Mouse (Mus musculus) kidney, adult 18-20 months (tissue): ENCODE results near the gene Ssu72.
"Not testable (repeated sequence)": the region's sequence is repeated elsewhere in the genome, so short reads cannot be mapped to it uniquely, and the experiment has no call there.

ENCODE experiments used
- DNase-seq: peaks from one replicate; pipeline ENCODE4 v3.0.0; 2021

The Ssu72 gene

DNA sequence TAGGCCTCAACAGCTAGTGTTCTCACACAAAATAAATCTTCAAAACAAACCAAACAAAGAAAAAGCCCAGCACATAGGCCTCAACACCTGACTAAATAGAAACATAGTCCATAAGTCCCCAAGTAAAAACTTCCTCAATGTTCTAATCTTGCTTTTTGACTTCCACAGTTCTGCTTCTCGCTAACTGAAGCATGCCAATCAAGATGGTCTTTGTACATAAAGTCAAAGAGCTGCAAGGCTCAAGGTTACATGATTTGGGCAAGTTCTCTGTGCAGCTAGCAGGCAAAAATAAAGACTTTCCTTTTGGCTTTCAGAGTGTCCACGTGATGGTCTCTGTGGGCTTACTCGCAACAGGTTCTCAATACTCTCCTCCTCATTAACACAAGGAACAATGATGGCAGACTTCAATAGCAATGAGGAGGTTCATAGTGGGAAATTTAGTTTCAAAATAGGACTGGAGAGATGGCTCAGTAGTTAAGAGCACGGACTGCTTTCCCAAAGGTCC is 1.1 kb upstream of the Ssu72 start:
- DNase-seq = no peak

DNA sequence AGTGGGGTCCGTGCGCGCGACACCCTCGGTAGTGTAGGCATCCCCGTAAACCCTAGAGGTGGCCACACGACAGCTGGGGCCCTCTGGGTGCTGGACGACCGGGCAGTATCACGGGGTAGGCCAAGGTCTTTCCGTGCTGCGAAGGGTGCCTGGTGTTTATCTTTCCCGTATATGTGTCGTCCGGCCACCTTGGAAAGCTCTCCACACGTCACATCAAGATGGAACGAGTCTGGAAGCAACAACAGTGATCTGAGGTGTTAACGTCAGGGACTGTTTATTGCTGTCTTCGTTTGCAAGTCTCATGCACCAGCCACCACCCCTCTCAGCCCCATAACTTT is 961 bp downstream of the Ssu72 start:
- DNase-seq = no peak

DNA sequence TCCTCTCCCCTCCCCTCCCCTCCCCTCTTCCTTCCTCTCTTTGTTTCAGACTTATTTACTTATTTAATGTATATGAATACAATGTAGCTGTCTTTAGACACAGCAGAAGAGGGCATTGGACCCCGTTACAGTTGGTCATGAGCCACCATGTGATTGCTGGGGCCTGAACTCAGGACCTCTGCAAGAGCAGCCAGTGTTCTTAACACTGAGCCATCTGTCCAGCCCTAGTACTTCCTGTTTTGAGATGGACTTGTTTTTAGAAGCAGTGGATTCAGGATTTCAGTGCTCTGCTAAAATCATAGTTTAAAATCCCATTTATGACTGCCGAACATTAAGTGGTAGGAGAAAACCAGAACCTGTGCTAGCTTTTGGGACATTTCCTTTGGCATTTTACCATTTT is 4.0 kb downstream of the Ssu72 start:
- no peak for DNase-seq

DNA sequence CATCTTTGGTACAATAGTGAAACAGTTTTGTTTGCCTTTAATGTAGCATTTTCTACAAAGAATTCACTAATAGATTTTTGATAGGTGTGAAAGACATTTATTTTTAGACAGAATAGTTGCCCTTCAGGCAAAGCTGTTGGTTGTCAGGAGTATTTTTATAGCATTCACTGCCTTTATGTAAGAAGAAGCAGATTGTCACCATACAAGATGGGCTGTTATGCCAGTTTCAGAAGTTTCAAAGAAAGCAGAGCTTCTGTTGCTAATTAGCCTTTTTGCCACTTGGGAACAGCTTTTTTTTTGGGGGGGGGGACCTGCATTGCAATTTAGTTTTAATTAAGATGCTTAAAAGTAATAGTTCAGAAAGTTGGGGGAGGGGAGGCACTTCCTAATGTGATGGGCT is 4.4 kb downstream of the Ssu72 start:
- no peak for DNase-seq

DNA sequence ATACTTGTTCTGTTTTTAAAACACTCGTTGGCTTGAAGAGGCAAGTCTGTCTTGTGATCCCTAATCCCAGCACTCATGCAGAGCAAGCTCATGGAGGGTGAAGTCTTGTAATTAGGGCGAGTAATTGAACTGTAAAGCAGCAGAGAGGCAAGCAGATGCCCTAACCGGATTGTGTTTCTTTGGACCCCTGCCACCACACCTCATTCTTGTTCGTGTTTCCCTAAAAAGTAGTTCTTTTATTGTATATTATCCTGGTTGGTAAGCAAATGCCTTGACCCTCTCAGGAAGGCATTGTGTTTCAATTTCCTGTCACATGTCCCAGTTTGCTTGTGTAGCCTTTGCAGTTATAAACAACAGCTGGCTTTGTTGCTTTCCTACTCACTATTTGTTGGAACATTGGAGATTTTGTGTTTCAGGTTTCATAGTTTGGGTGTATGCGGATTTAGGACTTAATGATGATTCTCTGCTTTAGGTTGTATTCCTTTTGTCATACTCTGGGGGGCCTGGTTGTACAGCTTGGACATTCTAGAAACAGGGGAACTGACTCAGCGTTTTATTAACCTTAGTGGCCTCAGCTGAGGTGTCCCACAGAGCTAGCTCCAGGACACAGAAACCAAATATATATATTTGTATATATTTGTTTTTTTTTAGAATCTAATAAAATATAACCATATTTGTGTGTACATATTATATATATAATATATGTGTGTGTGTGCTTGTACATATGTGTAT is 6.1 kb downstream of the Ssu72 start:
- DNase-seq = no peak

DNA sequence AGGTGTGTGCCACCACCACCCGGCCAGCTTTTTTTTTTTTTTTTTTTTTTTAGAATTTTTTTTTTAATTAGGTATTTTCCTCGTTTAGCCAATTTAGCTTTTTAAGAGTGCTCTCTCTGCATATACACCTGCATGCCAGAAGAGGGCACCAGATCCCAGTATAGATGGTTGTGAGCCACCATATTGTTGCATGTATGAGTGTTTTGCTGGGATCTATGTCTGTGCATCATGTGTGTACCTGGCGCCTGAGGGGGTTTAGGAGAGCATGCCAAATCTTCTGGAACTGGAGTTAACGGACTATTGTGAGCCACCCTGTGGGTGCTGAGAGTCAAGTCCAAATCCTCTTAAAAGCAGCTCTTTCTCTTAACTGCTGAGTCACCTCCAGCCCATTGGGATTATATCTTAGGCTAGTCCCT is 17.1 kb downstream of the Ssu72 start:
- peak; percentile 48 for DNase-seq

DNA sequence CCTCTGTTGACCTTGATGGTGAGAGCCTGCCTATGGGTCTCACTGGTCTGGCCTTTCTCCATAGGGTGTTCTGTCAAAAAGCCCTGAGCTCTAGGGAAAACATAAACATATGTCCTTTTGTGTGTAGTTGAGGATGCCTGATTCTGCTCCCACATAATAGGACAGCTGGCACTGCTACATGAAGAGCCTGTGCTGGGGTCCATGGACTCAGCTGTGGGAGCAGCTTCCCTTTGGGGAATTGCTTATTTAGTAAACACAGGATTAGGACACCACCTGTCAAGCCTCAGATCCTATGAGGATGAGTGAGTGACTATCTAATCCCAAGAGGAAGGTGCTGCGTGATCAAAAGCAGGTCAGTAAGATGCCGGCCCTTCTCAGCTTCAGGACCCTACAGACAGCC is 23.4 kb downstream of the Ssu72 start:
- no peak for DNase-seq

DNA sequence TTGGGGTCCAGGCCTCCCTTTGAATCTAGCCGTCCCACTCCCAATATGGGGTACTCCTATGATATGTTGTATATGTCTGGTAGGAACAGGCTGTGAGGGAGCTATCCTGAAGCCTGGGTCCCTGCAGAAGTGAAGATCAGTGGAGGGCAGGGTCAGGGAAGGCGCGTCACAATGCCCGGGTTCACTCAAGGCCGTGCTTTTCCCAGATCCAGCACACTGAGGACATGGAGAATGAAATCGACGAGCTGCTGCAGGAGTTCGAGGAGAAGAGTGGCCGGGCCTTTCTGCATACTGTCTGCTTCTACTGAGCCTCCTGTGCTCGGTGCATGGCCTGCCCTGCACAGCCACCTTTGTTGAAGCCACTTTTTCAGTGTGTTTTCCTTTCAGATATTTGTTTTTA is 28.7 kb downstream of the Ssu72 start:
- DNase-seq = no peak

DNA sequence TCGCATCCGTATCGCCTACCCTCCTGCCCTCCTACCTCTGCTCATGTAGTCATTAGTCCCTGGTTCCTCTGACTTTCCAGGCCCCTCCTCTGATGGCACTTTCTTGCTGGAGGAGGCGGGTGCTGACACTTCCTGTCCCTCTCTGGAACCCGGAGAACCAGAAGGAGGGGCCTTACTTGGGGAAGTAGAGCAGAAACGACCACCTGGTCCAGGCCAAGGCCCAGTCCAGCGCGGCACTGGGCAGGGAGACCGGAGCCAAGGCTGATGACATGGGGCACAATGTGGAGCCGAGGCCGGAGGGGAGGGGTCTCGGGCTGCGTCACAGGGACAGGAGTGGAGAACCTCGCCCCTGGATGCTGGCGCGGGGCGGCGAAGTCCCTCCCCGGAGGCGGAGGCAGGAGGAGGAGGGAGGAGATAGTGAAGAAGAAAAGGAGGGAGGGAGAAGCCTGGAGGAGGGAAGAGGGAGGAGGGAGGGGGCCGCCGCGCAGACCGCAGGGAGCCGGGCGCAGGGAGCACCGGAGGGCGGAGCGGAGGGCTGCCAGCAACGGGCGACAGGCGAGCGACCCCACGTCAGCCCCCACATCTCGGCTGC is 29.8 kb downstream of the Ssu72 start, which contains the start of gene Tmem240:
Gene Tmem240 (plus strand): TSS at position 451 of the 592 bp plus-strand sequence.
- peak; percentile 83 for DNase-seq

DNA sequence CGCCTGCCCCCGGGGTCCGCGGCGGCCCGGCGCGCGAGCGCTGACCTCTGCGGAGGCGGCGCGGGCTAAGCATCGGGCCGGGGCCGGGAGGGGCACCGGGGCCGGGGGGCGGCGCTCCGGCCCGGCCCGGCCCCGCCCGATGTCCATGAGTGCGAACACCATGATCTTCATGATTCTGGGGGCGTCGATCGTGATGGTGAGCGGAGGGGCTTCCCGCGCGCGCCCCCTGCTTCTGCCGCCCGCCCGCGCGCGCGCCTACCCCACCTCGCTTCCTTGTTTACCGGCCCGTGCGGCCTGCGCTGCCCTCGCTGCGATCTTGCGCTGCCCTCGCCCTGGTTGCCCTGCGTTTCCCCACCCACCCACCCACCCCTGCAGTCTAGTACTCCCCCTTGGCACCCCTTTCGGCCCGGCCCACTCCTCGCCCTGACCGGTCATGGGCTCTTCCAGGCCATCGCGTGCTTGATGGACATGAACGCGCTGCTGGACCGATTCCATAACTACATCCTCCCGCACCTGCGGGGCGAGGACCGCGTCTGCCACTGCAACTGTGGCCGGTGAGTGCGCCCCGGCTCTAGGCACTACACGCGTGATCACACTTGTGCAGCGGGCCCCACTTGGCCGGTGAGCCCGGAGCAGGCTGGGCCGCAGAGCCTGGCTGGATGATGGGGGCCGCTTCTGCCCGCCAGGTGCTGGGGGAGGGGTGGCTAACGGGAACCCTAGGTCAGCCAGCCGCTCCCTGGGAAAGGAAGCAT is 30.5 kb downstream of the Ssu72 start:
- peak; percentile 66 for DNase-seq

DNA sequence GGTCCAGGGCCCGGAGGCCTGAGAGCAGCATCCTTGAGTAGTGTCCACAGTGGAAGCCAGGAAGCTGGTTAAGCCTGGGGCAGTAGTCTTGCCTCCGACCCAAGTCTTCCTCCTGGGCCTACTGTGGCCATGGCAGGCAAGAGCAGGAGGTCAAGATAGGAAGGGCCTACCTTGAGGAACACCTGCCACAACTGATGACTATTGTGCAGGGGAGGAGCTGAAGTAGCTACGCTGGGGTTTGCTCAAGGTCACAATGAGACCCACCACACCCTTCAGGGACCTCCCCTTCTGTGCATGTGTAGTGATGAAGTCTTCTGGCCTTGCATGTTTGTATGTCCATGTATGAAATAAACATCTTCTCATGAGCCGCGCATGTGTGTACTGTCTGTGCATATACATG is 31.2 kb downstream of the Ssu72 start:
- DNase-seq = no peak

DNA sequence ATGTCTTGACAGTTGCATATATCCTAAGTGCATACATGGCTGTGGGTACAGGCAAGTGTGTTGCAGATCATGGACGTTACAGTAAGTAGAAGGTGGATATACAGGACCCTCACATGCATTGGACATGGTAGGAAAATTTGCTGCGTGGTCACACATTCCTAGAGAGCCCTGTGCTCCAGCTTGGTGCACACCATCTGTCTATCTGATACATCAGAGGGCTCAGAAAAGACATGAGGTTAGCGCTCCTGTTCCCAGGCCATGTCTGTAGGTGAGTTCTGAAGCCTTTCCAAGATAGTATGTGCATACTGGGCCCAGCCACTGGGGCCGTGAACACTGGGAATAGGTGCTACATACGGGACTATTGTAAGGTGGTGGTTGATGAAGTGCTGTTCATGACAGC is 31.8 kb downstream of the Ssu72 start:
- no peak for DNase-seq

DNA sequence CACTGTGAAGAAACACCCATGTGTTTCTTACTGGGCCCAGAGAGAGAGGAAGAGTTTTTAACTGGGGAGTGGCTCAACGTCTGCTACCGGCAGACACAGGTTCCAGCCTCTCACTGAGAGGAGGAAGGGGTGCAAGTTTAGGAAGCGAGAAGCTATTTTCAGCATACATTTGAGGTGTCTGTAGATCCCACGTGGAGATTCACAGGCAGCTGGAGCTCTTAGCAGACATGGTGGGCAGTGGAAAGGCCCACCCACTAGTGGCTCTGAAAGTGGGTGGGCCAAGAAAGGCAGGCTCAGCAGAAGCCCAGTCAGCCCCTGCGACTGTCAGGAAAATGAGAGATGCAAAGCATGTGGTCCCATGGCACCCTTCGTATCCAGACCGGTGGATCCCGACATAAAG is 33.7 kb downstream of the Ssu72 start:
- no peak for DNase-seq

DNA sequence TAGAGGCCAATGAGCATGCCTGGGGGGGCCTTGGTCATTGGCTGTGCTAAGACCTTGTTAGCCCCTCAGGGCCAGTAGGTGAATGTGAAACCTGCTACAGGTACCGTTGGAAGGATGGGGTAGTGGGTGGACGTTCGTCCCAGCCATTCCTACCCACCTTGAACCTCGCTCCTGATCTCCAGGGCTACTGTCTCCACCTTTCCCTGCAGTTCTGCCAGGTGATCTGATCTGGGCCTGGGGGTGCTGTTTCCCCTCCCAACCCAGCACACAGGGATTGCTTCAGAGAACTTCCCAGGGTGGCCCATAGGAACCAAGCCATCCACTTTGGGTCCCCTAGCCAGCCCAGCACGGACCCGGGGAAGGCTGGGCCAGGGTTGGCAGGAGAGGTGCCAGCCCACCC is 34.6 kb downstream of the Ssu72 start:
- no peak for DNase-seq

DNA sequence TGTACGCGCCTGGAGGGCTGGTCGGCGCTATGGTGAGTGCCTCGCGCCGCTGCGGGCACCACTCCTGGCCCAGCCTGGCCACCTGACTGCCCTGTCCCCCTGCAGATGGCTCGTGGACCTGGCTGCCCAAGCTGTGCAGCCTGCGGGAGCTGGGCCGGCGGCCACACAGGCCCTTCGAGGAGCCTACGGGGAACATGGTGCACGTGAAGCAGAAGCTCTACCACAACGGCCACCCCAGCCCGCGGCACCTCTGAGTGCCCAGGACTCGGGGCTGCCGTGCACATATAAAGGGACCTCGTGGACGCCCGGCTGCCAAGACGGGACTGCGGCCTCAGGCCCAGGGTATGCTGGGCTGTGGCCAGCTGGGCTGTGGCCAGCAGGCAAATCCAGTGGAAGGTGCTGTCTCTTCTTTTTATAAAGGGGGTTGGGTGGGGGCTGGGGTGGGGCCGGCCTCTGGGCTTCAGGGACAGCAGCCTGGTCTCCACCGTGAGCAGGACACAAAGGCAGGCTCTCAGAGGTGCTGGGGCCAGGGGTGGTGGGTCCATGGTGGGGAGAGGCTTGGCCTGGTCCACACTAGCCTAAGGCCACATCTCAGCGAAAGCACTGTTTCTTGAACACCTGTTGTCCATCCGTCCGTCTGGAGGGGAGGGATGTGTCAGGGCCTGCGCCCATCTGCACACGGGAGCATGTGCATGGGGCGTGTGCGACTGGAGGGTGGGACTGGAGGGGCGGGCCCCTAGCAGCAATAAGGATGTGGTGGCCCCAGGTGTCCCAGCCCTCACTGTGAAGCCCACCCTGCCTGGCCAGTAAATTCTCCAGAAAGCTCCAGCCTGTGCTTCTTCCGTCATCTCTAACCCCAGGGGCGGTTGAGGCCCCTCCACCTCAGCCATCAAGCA is 35.4 kb downstream of the Ssu72 start:
- peak; percentile 44 for DNase-seq

DNA sequence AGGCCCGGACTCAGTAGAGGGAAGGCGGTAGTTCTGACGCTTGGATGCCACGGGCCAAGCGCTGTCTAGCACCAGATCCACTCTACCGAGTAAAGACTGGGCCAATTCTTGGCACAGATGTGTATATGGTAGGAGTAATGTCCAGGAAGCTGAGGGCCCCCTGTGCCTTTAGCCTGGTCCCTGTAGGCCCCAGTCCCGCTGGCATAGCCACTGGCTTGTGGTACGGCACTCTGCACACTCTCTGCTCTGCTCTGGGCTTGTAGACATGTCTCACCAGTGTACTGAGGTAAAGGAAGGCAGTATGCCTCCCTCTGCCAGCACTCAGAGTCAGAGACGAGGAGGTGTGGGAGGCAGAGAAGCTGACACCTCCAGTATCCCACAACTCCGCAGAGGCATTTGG is 36.1 kb downstream of the Ssu72 start:
- not testable (repeated sequence) for DNase-seq

DNA sequence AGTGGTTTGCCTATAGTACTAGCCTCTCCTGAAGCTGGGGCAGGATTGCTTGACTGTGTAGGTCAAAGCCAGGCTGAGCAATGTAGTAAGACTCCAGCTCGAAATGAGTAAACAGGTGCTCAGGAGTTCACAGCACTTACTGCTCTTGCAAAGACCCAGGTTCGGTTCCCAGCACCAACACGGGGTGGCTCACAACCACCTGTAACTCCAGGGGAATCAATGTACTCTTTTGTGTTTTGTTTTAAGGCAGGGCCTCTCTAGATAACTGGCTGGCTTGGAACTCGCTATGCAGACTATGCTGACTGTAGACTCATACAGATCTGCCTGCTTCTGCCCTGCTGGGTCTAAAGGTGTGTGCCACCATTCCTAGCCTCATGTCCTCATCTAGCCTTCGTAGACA is 38.1 kb downstream of the Ssu72 start:
- no peak for DNase-seq

DNA sequence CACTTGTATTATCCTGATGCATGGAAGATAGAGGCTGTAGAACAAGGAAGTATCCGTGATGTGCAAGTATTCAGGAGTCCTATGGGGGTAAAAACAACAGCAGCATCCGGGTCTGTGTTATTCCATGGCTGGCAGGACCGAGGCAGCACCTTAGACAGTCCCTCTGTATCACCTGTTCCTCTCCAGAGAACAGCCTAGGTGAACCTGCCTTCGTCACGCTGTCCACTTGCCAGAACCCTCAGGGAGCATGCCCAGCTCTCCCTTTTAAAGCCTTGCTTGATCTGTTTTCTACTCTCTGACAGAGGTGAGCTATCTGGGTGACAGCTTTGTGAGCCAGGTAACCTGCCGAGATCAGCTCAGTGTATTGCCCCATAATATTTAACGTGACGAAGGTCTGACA is 39.9 kb downstream of the Ssu72 start:
- no peak for DNase-seq

DNA sequence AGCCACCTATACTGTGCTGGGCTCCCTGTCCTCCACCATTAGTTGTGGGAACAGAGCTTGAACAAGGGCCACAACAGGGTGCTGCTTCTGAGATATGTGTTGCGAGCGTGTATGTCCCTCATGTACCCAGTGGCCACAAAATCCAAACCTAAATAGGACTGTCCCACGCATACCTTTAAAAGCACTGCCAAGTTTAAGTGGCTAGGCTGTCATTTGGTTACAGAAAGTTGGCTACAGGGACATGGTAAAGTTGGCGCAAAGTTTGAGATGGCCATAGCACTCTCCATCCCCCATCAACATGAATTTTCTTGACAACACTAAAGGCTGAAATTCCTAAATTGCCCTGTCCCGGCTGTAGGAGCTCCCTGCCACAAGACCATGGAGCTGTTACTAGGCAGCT is 40.5 kb downstream of the Ssu72 start:
- DNase-seq = no peak

DNA sequence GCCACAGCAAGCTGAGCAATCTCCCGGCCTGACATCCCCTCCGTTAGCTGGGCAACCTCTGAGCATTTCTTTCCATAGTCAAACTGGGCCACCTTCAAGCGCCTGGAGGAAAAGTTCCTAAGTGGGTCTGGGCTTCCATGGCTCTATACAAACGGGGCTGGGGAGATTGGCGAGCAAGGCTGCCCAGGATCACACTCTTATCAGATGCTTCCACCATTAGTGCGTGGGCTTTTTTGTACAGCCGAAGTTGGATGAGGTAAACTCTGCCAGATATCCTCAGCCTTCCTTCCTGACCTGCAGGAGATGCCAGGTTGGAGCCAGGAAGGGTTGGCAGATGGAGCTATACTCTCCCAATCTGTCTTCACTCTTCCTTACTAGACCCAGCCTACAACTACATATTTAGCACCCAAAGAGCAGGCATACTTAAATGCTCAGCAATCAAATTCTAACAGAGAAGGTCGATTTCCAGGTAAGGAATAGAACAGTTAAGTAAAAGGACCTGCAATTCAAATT is 41.5 kb downstream of the Ssu72 start:
- DNase-seq = no peak

DNA sequence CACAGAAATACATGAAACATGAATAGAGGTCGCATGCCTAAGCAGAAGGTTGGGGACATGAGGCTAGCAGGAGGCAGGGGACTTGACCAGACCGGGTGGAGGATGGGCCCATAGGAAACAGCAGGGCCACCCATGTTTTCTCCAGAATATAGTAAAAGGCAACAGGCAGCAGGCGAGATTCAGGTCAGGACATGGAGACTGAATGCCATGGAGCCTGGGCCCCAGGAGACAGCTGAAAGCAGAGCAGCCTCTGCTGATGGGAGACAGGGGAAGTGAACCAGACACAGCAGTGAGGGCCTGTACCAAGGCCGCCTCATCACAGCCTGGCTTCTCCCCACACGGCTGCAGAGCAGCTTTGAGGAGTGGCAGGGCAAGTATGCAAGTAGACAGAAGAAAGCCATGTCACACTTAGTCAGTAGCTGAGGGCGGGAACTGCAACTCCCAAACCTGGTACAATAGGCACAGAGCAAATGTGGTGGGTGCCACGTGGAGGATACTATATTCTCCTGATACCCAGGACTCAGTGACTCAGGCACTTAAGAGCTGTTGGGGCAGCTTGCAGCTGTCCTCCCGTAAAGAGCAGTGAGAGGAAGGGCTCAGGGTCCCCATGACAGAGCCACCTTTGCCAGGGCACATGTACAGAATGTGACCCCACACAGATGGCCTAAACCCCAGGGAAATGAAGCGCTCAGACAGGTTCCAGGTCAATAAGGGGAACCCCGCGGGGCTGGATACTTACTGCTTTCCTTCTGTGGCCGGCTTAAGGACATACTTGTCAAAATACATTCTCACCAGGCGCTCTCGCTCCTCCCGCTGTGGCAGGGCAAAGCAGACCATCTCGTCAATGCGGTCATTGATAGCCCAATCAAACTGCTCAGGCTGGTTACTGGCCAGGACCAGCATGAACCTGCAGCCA is 42.2 kb downstream of the Ssu72 start:
- DNase-seq = no peak

DNA sequence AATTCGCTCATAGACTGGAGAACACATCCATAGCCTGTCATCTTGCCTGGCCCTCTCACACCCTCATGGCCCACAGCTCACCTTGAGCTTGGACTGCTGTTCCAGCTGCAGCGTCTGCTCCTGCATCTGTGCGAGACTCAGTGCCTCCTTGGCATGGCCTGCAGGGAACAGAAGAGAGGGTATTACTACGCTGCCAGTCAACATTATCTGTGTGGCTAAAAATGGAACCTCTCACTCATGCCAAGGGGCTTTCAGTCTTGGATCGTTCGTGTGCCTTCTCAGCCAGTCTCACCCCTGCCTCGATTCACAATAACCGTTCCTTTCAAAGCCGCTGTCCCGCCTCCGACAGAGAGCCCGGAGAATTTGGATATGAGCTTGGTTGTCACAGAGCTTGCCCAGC is 52.4 kb downstream of the Ssu72 start:
- DNase-seq = no peak
